Mouse (Mus musculus): ENCODE measurements around the gene Gpr158.

The Gpr158 gene

DNA sequence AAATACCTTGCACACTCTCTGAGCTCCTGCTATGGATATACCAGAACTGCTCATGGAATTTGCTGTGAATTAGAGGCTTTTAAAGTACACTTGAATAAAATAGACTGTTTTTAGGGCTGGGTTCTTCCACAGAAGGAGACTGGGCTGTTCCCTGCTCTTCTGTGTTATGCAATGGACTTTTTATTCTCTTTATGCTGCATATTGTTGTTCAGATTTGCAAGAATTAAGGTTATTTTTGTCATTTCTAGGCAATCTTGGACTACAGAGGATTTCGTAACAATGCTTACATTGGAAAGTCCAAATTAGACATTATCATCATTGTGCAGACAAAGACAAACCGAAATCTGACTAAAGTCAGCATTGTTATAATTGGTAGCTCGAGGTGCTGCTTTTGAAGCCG lies 298.4 kb downstream of the Gpr158 start:
- DNase-seq: no peak

DNA sequence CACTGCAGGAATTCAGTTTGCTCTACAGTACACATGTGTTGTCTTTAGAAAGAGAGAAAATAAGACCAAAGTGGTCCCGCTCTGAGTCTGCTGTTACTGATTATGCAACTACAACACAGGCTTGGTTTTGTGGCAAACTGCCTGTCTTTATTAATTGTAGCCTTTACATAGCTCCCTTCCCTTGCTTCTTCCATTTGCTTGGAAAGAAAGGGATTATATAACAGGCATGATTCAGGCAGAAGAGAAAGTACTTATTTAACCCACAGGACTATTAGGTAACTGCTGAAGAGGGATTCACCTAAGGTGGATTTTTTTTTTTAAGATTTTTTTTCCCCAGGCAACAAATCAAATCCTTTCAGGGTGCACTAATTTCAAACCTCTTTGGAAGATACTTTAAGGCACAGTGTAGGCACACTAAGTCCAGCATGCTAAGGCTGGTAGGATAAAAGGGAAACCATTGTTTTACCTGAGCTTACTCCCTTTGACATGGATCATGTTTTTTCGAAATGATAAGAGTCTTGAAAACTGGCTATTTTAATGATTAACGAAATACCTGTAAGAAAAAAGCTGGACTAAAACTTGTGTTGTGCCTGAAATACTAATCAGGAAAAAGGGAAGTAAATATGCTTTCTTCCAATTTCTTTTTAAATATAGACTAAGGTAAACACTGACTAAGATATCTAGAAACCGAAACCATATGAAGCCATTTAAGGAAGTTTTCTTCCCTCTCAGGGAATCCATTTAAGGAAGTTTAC lies 308.9 kb downstream of the Gpr158 start:
- DNase-seq: no peak

DNA sequence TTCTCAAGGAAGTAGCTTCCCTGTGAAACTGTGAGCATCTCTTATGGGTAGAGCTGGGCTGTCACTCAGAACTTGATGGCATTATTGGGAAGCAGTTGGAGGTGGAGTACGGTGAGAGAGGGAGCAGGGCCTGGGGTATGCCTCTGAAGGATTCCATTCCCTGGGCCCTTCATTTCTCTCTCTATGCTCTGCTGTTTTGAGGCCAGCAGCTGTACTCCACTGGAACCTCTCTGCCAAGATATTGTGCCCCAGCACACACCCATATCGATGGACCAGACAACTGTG lies 309.4 kb downstream of the Gpr158 start:
- DNase-seq: no peak

DNA sequence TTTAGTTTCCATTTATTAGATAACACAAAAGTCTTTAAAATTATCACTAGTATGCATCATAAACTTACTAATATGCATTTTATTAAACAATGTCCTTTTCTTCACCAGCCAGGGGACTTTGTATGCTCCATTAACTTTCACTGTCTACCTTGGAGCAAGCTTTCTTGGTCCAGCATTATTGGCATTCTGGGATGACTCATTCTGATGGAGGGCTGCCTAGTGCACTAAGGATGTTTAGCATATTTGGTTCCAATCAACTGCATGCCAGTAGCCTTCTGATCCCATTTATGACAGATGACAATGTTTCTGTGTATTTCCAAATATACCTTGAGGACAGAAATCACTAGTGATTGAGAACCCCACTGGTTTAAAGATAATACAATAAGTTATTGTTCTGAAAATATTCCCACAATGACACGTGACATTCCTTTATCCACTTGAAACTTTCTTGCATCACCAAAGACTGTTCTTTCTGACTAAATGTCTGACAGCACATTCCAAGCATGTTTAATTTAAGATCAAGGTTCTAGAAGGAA lies 313.5 kb downstream of the Gpr158 start:
- no peak for DNase-seq

DNA sequence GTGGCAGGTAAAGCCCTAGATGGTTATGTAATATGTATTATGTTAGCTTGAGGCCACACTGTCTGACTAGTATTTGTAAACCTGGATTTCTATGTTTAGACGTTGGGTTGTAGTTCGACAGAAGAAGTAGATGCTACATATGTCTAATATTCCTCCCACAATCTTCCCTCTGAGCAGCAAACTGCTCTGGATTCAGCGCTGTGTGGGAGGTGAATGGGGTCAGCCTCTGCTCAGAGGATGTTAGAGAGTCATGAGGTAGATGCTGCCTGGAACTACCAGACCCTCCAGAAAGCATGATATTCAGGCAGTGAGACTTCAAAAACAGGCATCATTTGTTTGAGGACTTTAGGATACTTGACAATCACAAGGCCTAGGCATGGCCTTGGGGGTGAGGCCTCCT lies 317.4 kb downstream of the Gpr158 start:
- no peak for DNase-seq

DNA sequence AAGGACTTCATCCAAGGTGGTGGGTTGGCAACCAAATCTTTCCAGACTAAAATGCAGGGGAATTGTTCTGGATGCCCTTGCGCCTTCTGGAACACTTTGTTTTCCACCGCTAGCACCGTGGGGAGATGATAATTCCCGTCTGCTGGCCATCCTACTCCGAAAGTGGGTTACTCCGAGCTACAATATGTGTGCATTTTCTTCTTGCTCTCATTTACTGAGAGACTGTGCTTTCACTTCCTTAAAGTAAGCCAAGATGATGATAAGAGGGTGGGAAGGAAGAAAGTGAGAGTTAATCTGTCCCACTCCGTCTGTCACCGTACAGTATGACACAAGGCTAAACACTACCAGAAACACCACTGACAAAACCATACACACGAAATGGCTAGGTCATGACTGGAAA lies 325.8 kb downstream of the Gpr158 start:
- DNase-seq: no peak

DNA sequence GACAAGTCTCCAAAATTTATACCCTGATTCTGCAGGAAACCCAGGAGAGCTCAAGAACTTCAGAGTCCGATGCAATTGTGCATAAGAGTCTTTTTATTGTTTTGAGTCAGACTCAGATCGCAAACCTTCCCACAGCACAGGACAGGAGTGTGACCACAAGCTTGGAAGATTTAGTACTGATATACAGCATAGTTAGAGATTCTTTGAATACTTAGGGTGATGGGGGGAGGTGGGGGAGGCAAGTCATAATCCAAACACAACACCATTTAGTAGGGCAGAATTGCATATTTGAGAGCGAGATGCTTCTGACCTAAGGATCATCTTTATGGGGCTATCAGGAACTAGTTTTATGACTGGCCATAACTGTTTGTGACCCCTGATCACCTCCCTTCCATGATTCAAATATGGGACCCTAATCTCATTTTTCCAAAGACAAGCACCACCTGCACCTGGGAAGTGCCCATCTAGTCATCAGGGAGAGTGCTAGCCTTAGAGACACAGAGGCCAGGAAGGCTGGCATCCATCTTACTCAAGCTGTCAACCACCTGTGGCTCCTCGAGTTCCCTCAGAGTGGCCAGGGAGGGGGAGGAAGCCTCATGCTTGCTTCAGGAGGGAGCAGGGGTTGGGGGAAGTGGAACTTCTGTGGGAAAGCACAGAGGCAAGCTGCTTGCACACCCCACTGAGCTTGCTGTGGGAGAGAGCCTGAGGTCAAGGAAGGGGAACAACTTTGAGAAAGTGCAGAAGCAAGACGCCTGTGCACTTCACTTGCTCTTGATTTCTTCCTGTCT lies 326.7 kb downstream of the Gpr158 start:
- no peak for DNase-seq

DNA sequence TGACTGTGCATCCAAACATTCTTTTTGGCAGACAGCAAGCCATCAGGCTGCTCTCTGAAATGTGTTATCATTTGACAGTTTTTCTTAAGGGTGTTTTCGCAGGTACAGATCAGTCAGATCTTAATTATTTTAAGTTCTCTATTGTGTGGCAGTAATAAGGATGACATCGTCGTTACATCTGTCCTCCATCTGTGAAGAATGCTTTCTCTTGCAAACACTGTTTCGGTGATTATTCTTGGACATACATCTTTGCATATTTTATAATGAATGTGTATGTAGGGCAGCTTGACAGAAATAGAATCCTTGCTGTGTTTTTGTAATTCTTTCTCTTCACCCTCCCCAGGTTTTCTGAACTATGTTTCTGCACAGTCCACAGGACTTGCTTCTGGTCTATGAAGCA lies 360.7 kb downstream of the Gpr158 start:
- DNase-seq: no peak

DNA sequence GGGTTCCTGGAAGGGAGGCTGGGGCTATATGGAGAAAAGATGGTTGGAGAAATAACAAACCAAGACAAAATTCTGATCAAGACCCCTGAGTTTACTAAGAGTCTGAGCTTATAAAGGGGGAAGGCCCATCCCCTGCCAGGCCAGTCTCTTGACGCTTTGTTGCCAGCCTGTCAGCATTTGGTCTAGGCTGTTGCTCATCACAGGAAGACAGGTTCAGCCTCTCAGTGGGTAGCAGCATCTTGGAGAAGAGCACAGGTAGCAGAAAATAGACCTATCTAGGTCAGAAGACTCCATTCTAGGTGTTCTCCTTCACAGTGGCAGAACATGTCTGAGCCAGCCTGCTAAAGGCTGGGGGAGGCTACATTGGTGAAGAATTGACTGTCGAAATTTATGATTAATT lies 416.4 kb downstream of the Gpr158 start:
- DNase-seq: no peak

DNA sequence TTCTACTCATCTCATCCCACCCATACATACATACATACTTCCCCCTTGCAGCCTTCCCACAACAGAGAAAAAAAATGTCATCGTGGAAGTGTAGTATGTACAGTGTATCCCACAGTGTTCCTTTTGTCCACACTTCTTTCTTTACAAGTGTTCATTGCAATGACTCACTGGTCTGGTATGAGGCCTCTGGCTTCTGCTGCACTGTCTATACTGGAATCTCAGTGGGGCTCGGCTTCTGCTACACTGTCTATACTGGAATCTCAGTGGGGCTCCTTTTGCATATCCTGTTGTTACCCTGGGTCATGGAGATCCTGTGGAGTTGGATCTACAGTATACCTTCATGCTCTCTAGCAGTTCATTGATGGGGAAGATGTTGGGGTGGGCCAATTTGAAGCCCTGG lies 425.8 kb downstream of the Gpr158 start:
- DNase-seq: no peak

DNA sequence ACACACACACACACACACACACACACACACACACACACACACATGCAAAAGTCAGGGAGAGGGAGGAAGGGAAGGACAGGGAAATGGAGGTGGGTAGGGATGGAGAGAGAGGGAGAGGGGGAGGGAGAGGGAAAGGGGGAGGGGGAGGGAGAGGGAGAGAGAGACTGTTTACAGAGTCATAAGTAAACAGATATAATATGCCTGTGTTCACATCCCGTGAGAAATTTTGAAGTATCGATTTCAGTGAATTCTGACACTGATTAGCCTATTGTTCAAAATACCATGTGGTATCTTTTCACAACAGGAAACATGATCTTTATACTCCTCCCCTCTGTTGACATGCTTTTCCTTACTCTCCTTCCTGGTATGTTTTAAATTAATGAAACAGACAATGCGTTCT lies 432.3 kb downstream of the Gpr158 start:
- DNase-seq: no peak

DNA sequence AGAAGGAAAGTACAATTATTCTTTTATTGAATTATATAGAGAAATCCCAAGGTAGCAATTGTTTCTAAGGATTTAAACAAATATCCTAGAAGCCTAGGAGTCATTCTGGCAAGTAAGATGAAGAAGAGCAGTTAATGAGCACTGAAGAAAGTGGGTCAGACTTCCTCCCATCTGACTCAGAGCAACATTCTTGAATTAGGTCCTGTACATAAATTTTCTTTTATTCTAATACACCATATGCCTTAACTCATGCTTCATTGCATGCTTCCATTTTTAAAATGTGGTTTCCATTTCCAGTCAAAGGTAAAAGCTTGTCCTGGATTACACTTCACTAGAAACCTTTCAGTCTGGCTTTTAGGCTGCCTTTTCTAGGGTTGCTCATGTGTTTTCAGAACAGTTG lies 432.7 kb downstream of the Gpr158 start:
- no peak for DNase-seq

DNA sequence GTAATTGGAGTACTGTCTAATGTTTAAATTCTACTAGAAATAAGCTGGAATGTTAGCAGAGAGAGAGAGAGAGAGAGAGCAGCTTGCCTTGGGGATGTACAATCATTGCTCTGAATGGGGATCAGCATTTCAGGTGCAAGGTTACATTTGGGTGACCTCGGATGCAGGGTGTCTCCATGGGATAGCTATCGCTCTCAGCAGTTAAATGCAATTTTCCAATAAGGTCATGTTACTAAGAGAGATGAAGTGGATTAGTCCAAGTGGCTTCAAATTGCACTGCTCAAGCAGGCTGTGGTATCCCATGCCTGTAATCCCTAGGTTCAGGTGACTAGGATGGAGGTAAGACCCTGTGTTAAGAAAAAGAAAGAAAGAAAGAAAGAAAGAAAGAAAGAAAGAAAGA lies 441.2 kb downstream of the Gpr158 start:
- DNase-seq: no peak

DNA sequence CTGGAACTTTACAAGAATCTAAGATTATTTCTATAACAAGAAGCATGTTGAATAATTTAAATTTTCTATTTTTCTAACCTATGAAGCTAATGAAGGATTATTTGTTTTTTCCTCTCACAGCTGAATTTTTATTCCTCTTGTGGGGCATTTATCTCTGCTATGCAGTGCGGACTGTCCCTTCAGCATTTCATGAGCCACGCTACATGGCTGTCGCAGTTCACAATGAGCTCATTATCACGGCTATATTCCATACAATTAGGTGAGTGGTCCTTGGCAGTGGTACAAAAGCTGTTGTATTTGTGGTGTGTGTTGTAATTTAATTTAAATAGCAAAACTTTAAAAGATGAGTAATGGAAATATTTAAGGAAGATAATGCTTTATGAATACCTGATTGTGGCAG lies 443.1 kb downstream of the Gpr158 start:
- no peak for DNase-seq

DNA sequence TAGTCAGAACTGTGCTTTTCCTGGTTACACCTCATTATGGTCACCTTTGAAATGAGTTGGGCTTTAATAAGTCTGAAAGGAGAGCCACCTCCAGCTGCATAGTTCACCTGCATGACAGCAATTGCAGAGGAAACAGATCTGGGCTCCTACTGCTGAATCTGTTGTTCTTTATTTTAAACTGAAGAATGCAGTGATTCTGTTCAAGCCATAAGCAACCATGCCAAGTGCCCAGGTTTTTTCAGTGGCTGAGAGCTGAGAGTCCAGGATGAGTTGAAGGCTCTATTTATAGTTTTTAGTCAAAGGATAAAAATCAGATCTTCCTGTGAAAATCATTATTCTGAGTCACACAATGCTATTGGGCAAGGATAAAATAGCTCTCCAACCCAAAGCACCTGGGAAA lies 496.7 kb downstream of the Gpr158 start:
- no peak for DNase-seq
